Mouse (Mus musculus) heart, adult 10 weeks (tissue): Measurements from ENCODE around the gene Adra2c. TPM values are rescaled to one million over a fixed set of nuclear protein-coding genes. Genes with fewer than 3 reads are reported as not detected.

Experiments
- polyA plus RNA-seq: library from polyadenylated mRNA; stranded (reverse); fragments of 350-450 nt; fragmentation: Illumina TruSeq; extraction: RNeasy Lipid Tissue Mini Kit (QIAGEN cat#74804); gene quantifications from one replicate; pipeline ENCODE4 v1.2.3, GENCODE M21; 2014; ENCODE audit warnings: low read depth, low replicate concordance

The Adra2c gene
- 0.13 TPM for polyA plus RNA-seq

DNA sequence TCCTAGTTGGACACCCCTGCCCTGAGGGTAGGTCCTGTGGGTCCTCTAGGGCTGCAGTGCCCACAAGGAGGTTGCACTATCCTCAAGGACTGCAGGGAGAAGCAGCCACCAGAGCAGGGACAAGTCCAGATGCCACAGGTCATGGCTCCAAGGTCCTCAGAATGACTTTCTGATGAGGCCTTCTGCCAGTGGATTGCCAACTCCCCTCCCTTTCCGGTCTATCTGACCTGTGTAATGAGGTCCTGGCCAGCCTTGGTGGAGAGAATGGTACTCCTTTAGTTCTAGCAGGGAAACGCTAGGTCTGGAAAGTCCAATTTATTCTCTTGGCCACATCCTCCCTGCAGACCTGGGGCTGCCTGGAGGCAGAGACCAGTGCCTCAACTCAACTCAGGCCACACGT is at the start of gene Adra2c:
TSS of gene Adra2c (plus strand) at position 301 of the 400 bp plus-strand sequence.

Other genes starting within 250 kb of the Adra2c start
- 0.65 TPM for gene Hgfac, start 236.8 kb upstream of the Adra2c start, polyA plus RNA-seq
- 26.3 TPM for gene Dok7, start 221.6 kb upstream of the Adra2c start, polyA plus RNA-seq
- gene Lrpap1, start 172.6 kb upstream of the Adra2c start, polyA plus RNA-seq, result 64.2 TPM
- not detected for gene Hmx1, start 110.8 kb downstream of the Adra2c start, polyA plus RNA-seq
- 0.84 TPM for gene Cpz, start 247.4 kb downstream of the Adra2c start, polyA plus RNA-seq